Mouse (Mus musculus) heart, postnatal 0 days (tissue): ENCODE measurements around the gene Ltb4r2.

Experiments
- CTCF ChIP-seq: IDR thresholded peaks from 2 replicates; pipeline ENCODE4 v1.5.1; 2016; ENCODE audit warnings: antibody characterized with exemption, control low read depth, low read depth
- EP300 ChIP-seq: IDR thresholded peaks from 2 replicates; pipeline ENCODE4 v1.6.1; 2016; ENCODE audit warnings: antibody characterized with exemption, low read depth

DNA sequence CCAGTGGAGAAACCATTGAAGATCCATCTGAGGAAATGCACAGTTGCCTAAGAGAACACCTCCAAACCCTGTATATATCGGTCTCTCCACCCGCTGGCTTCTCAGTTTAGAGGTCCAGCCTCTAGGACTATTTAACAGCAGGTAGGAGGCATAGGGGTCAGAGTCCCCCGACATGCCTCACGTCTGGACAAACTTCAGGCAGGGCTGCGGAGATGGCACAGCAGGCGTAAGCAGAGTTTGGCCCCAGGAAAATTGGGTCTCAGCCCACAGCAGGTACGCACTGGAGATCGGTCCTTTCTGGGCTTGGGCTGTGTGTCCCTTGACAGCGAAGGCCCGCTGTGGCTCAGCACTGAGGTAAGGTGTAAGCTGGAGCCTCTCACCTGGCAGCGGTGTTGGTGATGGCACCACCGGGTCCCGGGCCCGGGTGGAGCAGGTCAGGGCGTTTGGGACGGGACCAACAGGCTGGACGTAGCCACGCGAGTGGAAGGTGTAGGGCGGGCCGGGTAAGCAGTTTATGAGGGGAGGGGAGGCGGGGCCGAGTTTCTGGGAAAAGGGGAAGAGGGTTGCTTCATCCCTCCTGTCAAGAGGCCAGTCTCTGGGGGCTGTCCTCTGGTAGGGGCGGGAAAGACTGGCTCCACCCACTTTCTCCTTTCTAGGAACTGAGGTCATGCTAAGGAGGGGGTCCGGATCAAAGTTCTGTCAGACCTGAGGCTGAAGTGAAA is 48.1 kb upstream of the Ltb4r2 start:
- TF ChIP-seq EP300, result no peak
- no peak for TF ChIP-seq CTCF
